Mouse (Mus musculus) limb, embryonic 14.5 days (tissue): ENCODE measurements around the gene Gm34653. TPM values are rescaled to one million over a fixed set of nuclear protein-coding genes. Genes with fewer than 3 reads are reported as not detected.

Experiments
- ATAC-seq: fragments of 200-750 bp; cut with Nextera tagmentation; 2 replicates; pipeline ENCODE4 v1.8.0; 2017; ENCODE audit warnings: low read depth, moderate number of reproducible peaks, moderate TSS enrichment; ENCODE audit not compliant: low FRiP score
- DNase-seq: peaks from one replicate; pipeline ENCODE4 v3.0.0-alpha.2; 2015; ENCODE audit warnings: low spot score
- H3K27ac ChIP-seq: fragments of 300-500 bp; sonication (generic); replicated peaks from 2 replicates; pipeline ENCODE4 v1.5.1; 2014; ENCODE audit warnings: low read depth, mild to moderate bottlenecking, low read length, moderate library complexity, mixed read lengths
- H3K27me3 ChIP-seq: fragments of 300-500 bp; sonication (generic); 2 replicates; pipeline ENCODE4 v1.6.1; 2014; ENCODE audit warnings: low read length, mixed read lengths; ENCODE audit not compliant: control insufficient read depth, insufficient read depth
- H3K36me3 ChIP-seq: fragments of 300-500 bp; sonication (generic); 2 replicates; pipeline ENCODE4 v1.6.1; 2014; ENCODE audit warnings: mild to moderate bottlenecking, low read length, moderate library complexity, mixed read lengths; ENCODE audit not compliant: control insufficient read depth, insufficient read depth
- H3K4me1 ChIP-seq: fragments of 300-500 bp; sonication (generic); 2 replicates; pipeline ENCODE4 v1.6.1; 2014; ENCODE audit warnings: antibody characterized with exemption, low read length, mixed read lengths; ENCODE audit not compliant: control insufficient read depth, insufficient read depth
- H3K4me2 ChIP-seq: fragments of 300-500 bp; sonication (generic); replicated peaks from 2 replicates; pipeline ENCODE4 v1.6.1; 2014; ENCODE audit warnings: low read depth, mild to moderate bottlenecking, low read length, moderate library complexity; ENCODE audit not compliant: severe bottlenecking
- H3K4me3 ChIP-seq: fragments of 300-500 bp; sonication (generic); replicated peaks from 2 replicates; pipeline ENCODE4 v1.5.1; 2014; ENCODE audit warnings: low read length
- H3K9ac ChIP-seq: fragments of 300-500 bp; sonication (generic); 2 replicates; pipeline ENCODE4 v1.6.1; 2014; ENCODE audit warnings: mild to moderate bottlenecking, low read depth, low read length, moderate library complexity; ENCODE audit not compliant: severe bottlenecking
- H3K9me3 ChIP-seq: fragments of 300-500 bp; sonication (generic); 2 replicates; pipeline ENCODE4 v1.6.1; 2016; ENCODE audit warnings: low read length; ENCODE audit not compliant: control insufficient read depth
- POLR2A ChIP-seq: fragments of 200-500 bp; IDR thresholded peaks from 2 replicates; pipeline ENCODE4 v1.8.0; 2012; ENCODE audit warnings: inconsistent platforms, mild to moderate bottlenecking, moderate library complexity, borderline replicate concordance; ENCODE audit not compliant: insufficient read depth, insufficient read length; ENCODE audit errors: extremely low read depth
- WGBS: fragments of 180-500 bp; shearing (Covaris S2); extraction: QIAGEN DNeasy Blood & Tissue Kit; methylation state at CpG from one replicate; pipeline ENCODE4 v1.1.7; 2014; 5-methylcytosine and 5-hydroxymethylcytosine counted together
- polyA plus RNA-seq, 2 experiments: library from polyadenylated mRNA; depleted of rRNA in 1 of 2; stranded (reverse) in 1 of 2; unstranded in 1 of 2; fragments of >200 nt; fragmentation: Nextera tagmentation in 1 of 2; extraction: Ambion mirVana in 1 of 2; gene quantifications; 2 replicates each; pipeline versions ENCODE4 v1.2.1 to v1.2.3; 2012 to 2014

Gm34653 gene
- polyA plus RNA-seq, 2 experiments = 0.04 TPM; not detected in 1

GRCm38 (mm10) chr2:34803746-34804145 lies 29.1 kb upstream of the Gm34653 start:
- Histone ChIP-seq H3K9ac (no peak overlapping the region), H3K4me1 (peaks cover 11% of the 10 kb centered on the region), H3K4me2 (peak overlapping the region; percentile 25; the same call in 1 of the 2 replicates), H3K36me3 (peaks cover 25% of the 10 kb centered on the region), H3K27me3 (no peaks in the 10 kb centered on the region), H3K4me3 (peak overlapping the region; percentile 62; the same call in 1 of the 2 replicates), H3K27ac (no peak overlapping the region), H3K9me3 (no peaks in the 10 kb centered on the region)
- TF ChIP-seq POLR2A = no peak
- DNase-seq = no peak
- WGBS = 66% methylated on average over 3 of the region's 3 CpGs
- no peak for ATAC-seq

- TF ChIP-seq POLR2A = no peak
- H3K4me2 ChIP-seq = 0 out of 2 replicates have a peak overlapping the region, but pooled peaks have one; percentile 5
- H3K27me3 ChIP-seq = no peaks in the 10 kb centered on the region
- no peak overlapping the region for H3K9ac ChIP-seq
- peaks cover 29% of the 10 kb centered on the region for H3K36me3 ChIP-seq
- H3K4me1 ChIP-seq = peaks cover 11% of the 10 kb centered on the region
- no peak overlapping the region for H3K4me3 ChIP-seq
- DNase-seq (no peak), ATAC-seq (no peak)
- H3K27ac ChIP-seq = no peak overlapping the region
- no peaks in the 10 kb centered on the region for H3K9me3 ChIP-seq
- WGBS = 91% methylated on average over 2 of the region's 2 CpGs
Measured at GRCm38 (mm10) chr2:34804172-34804571, 28.6 kb upstream of the Gm34653 start.

- no peak overlapping the region for H3K9ac ChIP-seq
- peaks cover 30% of the 10 kb centered on the region for H3K36me3 ChIP-seq
- peaks cover 11% of the 10 kb centered on the region for H3K4me1 ChIP-seq
- no peak for TF ChIP-seq POLR2A
- 84% methylated on average over 1 of the region's 1 CpGs for WGBS
- H3K4me3 ChIP-seq = no peak overlapping the region
- H3K27ac ChIP-seq = no peak overlapping the region
- no peaks in the 10 kb centered on the region for H3K27me3 ChIP-seq
- H3K4me2 ChIP-seq = no peak overlapping the region
- ATAC-seq = no peak
- no peaks in the 10 kb centered on the region for H3K9me3 ChIP-seq
- no peak for DNase-seq
Measured at GRCm38 (mm10) chr2:34804815-34805214, 28.0 kb upstream of the Gm34653 start.

- H3K27ac ChIP-seq = no peak overlapping the region
- H3K4me2 ChIP-seq = no peak overlapping the region
- H3K9ac ChIP-seq = no peak overlapping the region
- 86% methylated on average over 10 of the region's 10 CpGs for WGBS
- no peak overlapping the region for H3K4me3 ChIP-seq
- no peaks in the 10 kb centered on the region for H3K27me3 ChIP-seq
- peaks cover 6% of the 10 kb centered on the region for H3K4me1 ChIP-seq
- H3K9me3 ChIP-seq = no peaks in the 10 kb centered on the region
- DNase-seq (no peak), ATAC-seq (no peak)
- peaks cover 36% of the 10 kb centered on the region for H3K36me3 ChIP-seq
- no peak for TF ChIP-seq POLR2A
Measured at GRCm38 (mm10) chr2:34805364-34805950, 27.4 kb upstream of the Gm34653 start.

- no peak for DNase-seq
- WGBS = 83% methylated on average over 2 of the region's 2 CpGs
- Histone ChIP-seq H3K27me3 (no peaks in the 10 kb centered on the region), H3K4me1 (peaks cover 6% of the 10 kb centered on the region), H3K4me3 (no peak overlapping the region), H3K4me2 (no peak overlapping the region), H3K36me3 (peaks cover 61% of the 10 kb centered on the region), H3K27ac (no peak overlapping the region), H3K9ac (no peak overlapping the region), H3K9me3 (no peaks in the 10 kb centered on the region)
- no peak for ATAC-seq
- no peak for TF ChIP-seq POLR2A
Measured at GRCm38 (mm10) chr2:34808057-34808456, 24.8 kb upstream of the Gm34653 start.

GRCm38 (mm10) chr2:34809568-34809967 lies 23.2 kb upstream of the Gm34653 start:
- no peaks in the 10 kb centered on the region for H3K27me3 ChIP-seq
- H3K9me3 ChIP-seq = no peaks in the 10 kb centered on the region
- 100% methylated on average over 1 of the region's 1 CpGs for WGBS
- H3K4me2 ChIP-seq = no peak overlapping the region
- TF ChIP-seq POLR2A = no peak
- H3K9ac ChIP-seq = no peak overlapping the region
- H3K27ac ChIP-seq = no peak overlapping the region
- ATAC-seq = no peak
- no peaks in the 10 kb centered on the region for H3K4me1 ChIP-seq
- no peak overlapping the region for H3K4me3 ChIP-seq
- H3K36me3 ChIP-seq = peaks cover 70% of the 10 kb centered on the region
- no peak for DNase-seq
